Mouse (Mus musculus) erythroblast, embryonic 14.5 days (primary cell): ENCODE data around the gene Klf3.

Experiments
- GATA1 ChIP-seq: IDR thresholded peaks from 2 replicates; pipeline ENCODE4 v1.6.1; 2012; ENCODE audit warnings: low read length, inconsistent platforms, mixed read lengths
- TAL1 ChIP-seq: IDR thresholded peaks from 3 replicates; pipeline ENCODE4 v1.6.1; 2012; ENCODE audit warnings: low read length, inconsistent platforms, mixed read lengths

- TF ChIP-seq TAL1: no peak
- no peak for TF ChIP-seq GATA1
Measured at GRCm38 (mm10) chr5:64879241-64879640, 76.1 kb downstream of the Klf3 start.
